In the genomic region with DNA sequence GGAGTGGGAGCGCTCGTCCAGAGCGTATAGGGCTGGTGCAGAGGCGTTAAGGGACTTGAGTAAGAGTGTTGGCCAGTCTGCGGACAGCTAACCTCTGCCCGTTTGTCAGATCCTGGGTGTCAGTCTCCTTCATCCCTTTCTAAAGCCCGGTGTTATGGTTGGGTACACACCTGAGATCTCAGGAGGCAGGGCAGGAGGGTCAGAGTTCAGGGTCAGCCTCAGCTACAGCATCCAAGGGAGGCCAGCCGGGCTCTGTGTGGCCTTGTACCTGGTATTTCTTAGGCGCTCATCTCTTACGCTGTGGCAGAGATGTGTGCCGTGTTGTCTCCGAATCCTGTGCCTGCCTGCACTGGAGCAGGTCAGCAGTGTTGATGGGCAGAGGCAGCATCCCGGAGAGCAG, we compare ENCODE assay signal across 21 mouse cellular contexts. TPM values are rescaled to one million over a fixed set of nuclear protein-coding genes. Genes with fewer than 3 reads are reported as not detected.
A peak's percentile ranks its signal among the peaks of the same experiment; 100 is the strongest.
DNase-seq lines count a peak whose midpoint lies in the region; ATAC-seq lines count a peak whose summit lies in the region.
"Had no signal": no experiment of that assay in that cellular context is flagged by ENCODE, and none has a peak within 500 bp of the region (broad histone marks: within the 10 kb centered on the region; RNA-seq: fewer than 3 reads in every experiment).

No protein-coding gene starts in this region.

- no peak for DNase-seq in heart, postnatal 14 days
- no peak for DNase-seq in kidney, postnatal 10 days
- DNase-seq in midbrain, embryonic 10.5 days (ENCODE audit: low spot score), result no peak
- DNase-seq in kidney, postnatal 36 days, result peak; percentile 52 to 71
- no peak for DNase-seq in cerebellum, postnatal 4 days (ENCODE audit: low spot score in 2 of 2)
- DNase-seq: adrenal gland, postnatal 25 days; cerebellum, adult 9-11 months; gastrocnemius, postnatal 25 days; heart, adult 18-20 months; layer of hippocampus, postnatal 36 days; lung, adult 2 months; lung, postnatal 14 days; thymus, postnatal 25 days had no signal

- WGBS in heart, embryonic 16.5 days, result 89% methylated on average over 13 of the region's 13 CpGs
- 79% methylated on average over 13 of the region's 13 CpGs for WGBS in kidney, embryonic 14.5 days
- WGBS in midbrain, embryonic 10.5 days, result 89% methylated on average over 13 of the region's 13 CpGs
- 87% methylated on average over 13 of the region's 13 CpGs for WGBS in midbrain, embryonic 16.5 days

- H3K4me3 ChIP-seq in heart, embryonic 16.5 days (ENCODE audit: low read length), result no peak overlapping the region
- H3K4me3 ChIP-seq in kidney, embryonic 14.5 days (ENCODE audit: low read length), result no peak overlapping the region
- H3K4me3 ChIP-seq in midbrain, embryonic 10.5 days, result no peak overlapping the region
- H3K4me3 ChIP-seq in midbrain, embryonic 16.5 days (ENCODE audit: low read depth, low read length), result no peak overlapping the region
- H3K4me3 ChIP-seq: forebrain, embryonic 10.5 days; heart, embryonic 12.5 days had no signal

- no peak for ATAC-seq in heart, embryonic 16.5 days (replicated peaks; ENCODE audit: extremely low read depth, insufficient read depth, low FRiP score)
- peak; percentile 28; the same call in 1 of the 2 replicates for ATAC-seq in kidney, embryonic 14.5 days (ENCODE audit: low FRiP score, low TSS enrichment)
- no peak for ATAC-seq in midbrain, embryonic 16.5 days
- ATAC-seq: forebrain, embryonic 16.5 days; inflammation-experienced regulatory T-cells, adult 6 months had no signal

- no peak overlapping the region for H3K4me2 ChIP-seq in heart, embryonic 16.5 days (ENCODE audit: low read depth, low read length)
- H3K4me2 ChIP-seq in kidney, embryonic 14.5 days (replicated peaks; ENCODE audit: low read depth, low read length), result no peak overlapping the region
- no peak overlapping the region for H3K4me2 ChIP-seq in midbrain, embryonic 16.5 days (ENCODE audit: low read length)
- H3K4me2 ChIP-seq: heart, embryonic 12.5 days; hindbrain, embryonic 14.5 days had no signal

- H3K9me3 ChIP-seq in heart, embryonic 16.5 days (replicated peaks; ENCODE audit: control insufficient read depth, low read length), result no peaks in the 10 kb centered on the region
- no peaks in the 10 kb centered on the region for H3K9me3 ChIP-seq in kidney, embryonic 14.5 days (ENCODE audit: control insufficient read depth, low read length)
- no peaks in the 10 kb centered on the region for H3K9me3 ChIP-seq in midbrain, embryonic 10.5 days (replicated peaks)
- H3K9me3 ChIP-seq in midbrain, embryonic 16.5 days (replicated peaks; ENCODE audit: control insufficient read depth, low read length, poor library complexity, severe bottlenecking), result no peaks in the 10 kb centered on the region
- H3K9me3 ChIP-seq: forebrain, embryonic 10.5 days; heart, embryonic 12.5 days had no signal

- 0 out of 2 replicates have a peak overlapping the region, but pooled peaks have one; percentile 12 for H3K27ac ChIP-seq in heart, embryonic 16.5 days (ENCODE audit: low read length)
- H3K27ac ChIP-seq in kidney, embryonic 14.5 days (ENCODE audit: low read depth, low read length), result no peak overlapping the region
- peak overlapping the region; percentile 71; the same call in 1 of the 2 replicates for H3K27ac ChIP-seq in midbrain, embryonic 10.5 days (replicated peaks)
- H3K27ac ChIP-seq in midbrain, embryonic 16.5 days (ENCODE audit: low read length), result no peak overlapping the region
- H3K27ac ChIP-seq: forebrain, embryonic 10.5 days; hindbrain, embryonic 14.5 days had no signal

- H3K9ac ChIP-seq in heart, embryonic 16.5 days (ENCODE audit: low read length), result no peak overlapping the region
- H3K9ac ChIP-seq in kidney, embryonic 14.5 days (ENCODE audit: low read depth, low read length), result no peak overlapping the region
- H3K9ac ChIP-seq in midbrain, embryonic 16.5 days (ENCODE audit: low read depth, low read length), result no peak overlapping the region
- H3K9ac ChIP-seq: heart, embryonic 12.5 days; hindbrain, embryonic 14.5 days had no signal

- no peaks in the 10 kb centered on the region for H3K36me3 ChIP-seq in heart, embryonic 16.5 days (ENCODE audit: control insufficient read depth, insufficient read depth)
- H3K36me3 ChIP-seq in kidney, embryonic 14.5 days (ENCODE audit: control insufficient read depth, insufficient read depth, low read length), result no peaks in the 10 kb centered on the region
- H3K36me3 ChIP-seq in midbrain, embryonic 10.5 days, result no peaks in the 10 kb centered on the region
- H3K36me3 ChIP-seq in midbrain, embryonic 16.5 days (ENCODE audit: control insufficient read depth, insufficient read depth, low read length), result no peaks in the 10 kb centered on the region
- H3K36me3 ChIP-seq: forebrain, embryonic 10.5 days; heart, embryonic 12.5 days had no signal

- intact Hi-C loops in heart, postnatal 14 days (cut with DNase I), result no loop called here

- H3K4me1 ChIP-seq in heart, embryonic 16.5 days (ENCODE audit: control insufficient read depth, insufficient read depth, low read length), result peaks cover 35% of the 10 kb centered on the region
- peaks cover 4% of the 10 kb centered on the region; the same call in 1 of the 2 replicates for H3K4me1 ChIP-seq in kidney, embryonic 14.5 days (ENCODE audit: control insufficient read depth, insufficient read depth, low read length)
- H3K4me1 ChIP-seq in midbrain, embryonic 10.5 days, result peaks cover 68% of the 10 kb centered on the region
- H3K4me1 ChIP-seq in midbrain, embryonic 16.5 days (ENCODE audit: control insufficient read depth, insufficient read depth, low read length), result peaks cover 11% of the 10 kb centered on the region

- no peaks in the 10 kb centered on the region for H3K27me3 ChIP-seq in heart, embryonic 16.5 days (ENCODE audit: control insufficient read depth, insufficient read depth, low read length)
- no peaks in the 10 kb centered on the region for H3K27me3 ChIP-seq in kidney, embryonic 14.5 days (ENCODE audit: control insufficient read depth, insufficient read depth, low read length)
- no peaks in the 10 kb centered on the region for H3K27me3 ChIP-seq in midbrain, embryonic 10.5 days (ENCODE audit: low read depth, poor library complexity, severe bottlenecking)
- no peaks in the 10 kb centered on the region for H3K27me3 ChIP-seq in midbrain, embryonic 16.5 days (ENCODE audit: control insufficient read depth, insufficient read depth, low read depth, low read length)
- H3K27me3 ChIP-seq: heart, embryonic 12.5 days had no signal

RNA-seq across cellular contexts. Expression of a gene that starts 16.3 kb away (rescaled TPM):
- polyA plus RNA-seq in heart, embryonic 16.5 days (2015; fragmentation: Nextera tagmentation; extraction: Ambion mirVana), result 13.0 and 13.1 TPM in 2 replicates
- total RNA-seq in heart, postnatal 14 days (2021), result 10 to 100 TPM; 12.7 to 13.1 TPM
- polyA plus RNA-seq in kidney, embryonic 14.5 days (2014; fragmentation: Nextera tagmentation; extraction: Ambion mirVana), result 10.6 and 25.4 TPM in 2 replicates
- 18.0 and 18.7 TPM in 2 replicates for polyA plus RNA-seq in midbrain, embryonic 10.5 days (2016; fragmentation: Nextera tagmentation; extraction: Ambion mirVana)
- polyA plus RNA-seq in midbrain, embryonic 16.5 days (2015; fragmentation: Nextera tagmentation; extraction: Ambion mirVana), result 8.1 TPM in 2 replicates

Comparison
In these comparisons a context has a peak if more than half of its experiments do, and no peak if none do; other contexts are left out.
1. H3K27ac ChIP-seq: peak in heart, embryonic 16.5 days (single experiment) and midbrain, embryonic 10.5 days (single experiment); none in kidney, embryonic 14.5 days (single experiment) and midbrain, embryonic 16.5 days (single experiment).
2. DNase-seq: peak in kidney, postnatal 36 days (2 of 2); none in heart, postnatal 14 days (0 of 2), kidney, postnatal 10 days (single experiment), midbrain, embryonic 10.5 days (single experiment) and cerebellum, postnatal 4 days (0 of 2).